Mouse (Mus musculus): ENCODE measurements at regions not wholly inside any gene's neighbourhood (a gene's known extent, or its start where the extent isn't known, plus 50 kb on each side); places are given as distances from the start of the nearest gene placed in this dataset.

DNA sequence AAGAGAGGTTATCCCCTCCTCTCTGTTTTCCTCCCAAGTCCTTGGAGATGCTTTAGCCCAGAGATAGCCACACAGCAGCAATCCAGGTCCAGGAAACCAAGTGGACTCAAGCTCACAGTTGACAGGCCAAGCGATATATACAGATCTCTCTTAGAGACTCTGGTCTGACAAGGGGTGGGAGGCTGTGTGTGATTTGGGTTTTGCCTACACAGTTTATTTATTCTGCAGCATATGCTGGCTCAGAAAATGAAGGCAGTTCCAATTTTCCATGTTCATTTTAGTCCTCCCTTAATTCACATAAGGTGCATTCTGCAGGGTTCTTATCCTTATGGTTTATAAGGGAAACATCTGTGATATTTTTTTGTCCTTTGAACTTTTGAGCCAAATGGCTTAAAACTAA is 595.0 kb upstream of the Apob start:
- TF ChIP-seq CTCF (IDR thresholded peaks at IDR 0.05; ENCODE audit: low read depth): no peak

DNA sequence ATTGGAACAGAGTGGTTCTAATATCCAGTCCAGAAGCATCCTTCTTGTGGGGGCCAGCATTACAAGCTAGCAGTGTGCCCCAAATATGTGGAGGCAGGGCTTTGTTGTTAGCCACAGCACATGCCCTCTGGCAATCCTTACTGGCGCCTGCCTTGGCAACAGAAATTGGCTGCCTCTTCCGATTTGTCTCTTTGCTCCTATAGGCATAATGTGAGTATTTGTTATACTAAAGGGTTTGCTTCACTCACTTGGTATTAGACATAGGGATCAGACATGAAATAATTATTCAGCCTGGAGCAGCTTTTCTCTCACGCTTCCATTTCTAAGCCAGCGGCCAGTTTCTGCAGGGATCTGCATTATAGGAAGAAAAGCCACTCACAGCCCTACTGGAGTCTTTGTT is 573.6 kb upstream of the Apob start:
- H3K4me3 ChIP-seq (replicated peaks; ENCODE audit: low read depth, low read length): no peak overlapping the region
- H3K9me3 ChIP-seq (replicated peaks; ENCODE audit: low read length): no peaks in the 10 kb centered on the region
- H3K27me3 ChIP-seq (ENCODE audit: insufficient read depth, low read length): no peaks in the 10 kb centered on the region
- 88% methylated on average over 4 of the region's 4 CpGs for WGBS
- ATAC-seq (replicated peaks; ENCODE audit: low FRiP score, low read depth): no peak
- H3K27ac ChIP-seq: no peak overlapping the region
- no peaks in the 10 kb centered on the region for H3K36me3 ChIP-seq (ENCODE audit: insufficient read depth, low read length)
- H3K4me2 ChIP-seq (ENCODE audit: low read length): no peak overlapping the region
- no peak for TF ChIP-seq CTCF (IDR thresholded peaks at IDR 0.05; ENCODE audit: low read depth)
- no peak overlapping the region for H3K9ac ChIP-seq (ENCODE audit: low read depth, low read length)
- H3K4me1 ChIP-seq (replicated peaks; ENCODE audit: insufficient read depth, low read length): no peaks in the 10 kb centered on the region
- DNase-seq (ENCODE audit: low spot score): no peak

More for the DNA sequence above, 595.0 kb upstream of the Apob start:
- Histone ChIP-seq H3K9ac (ENCODE audit: low read depth, low read length) (no peak overlapping the region), H3K4me1 (replicated peaks; ENCODE audit: insufficient read depth, low read length) (no peaks in the 10 kb centered on the region), H3K36me3 (ENCODE audit: insufficient read depth, low read length) (no peaks in the 10 kb centered on the region), H3K27me3 (ENCODE audit: insufficient read depth, low read length) (no peaks in the 10 kb centered on the region), H3K9me3 (replicated peaks; ENCODE audit: low read length) (no peaks in the 10 kb centered on the region), H3K4me3 (replicated peaks; ENCODE audit: low read depth, low read length) (no peak overlapping the region), H3K27ac (no peak overlapping the region), H3K4me2 (ENCODE audit: low read length) (no peak overlapping the region)
- DNase-seq (ENCODE audit: low spot score): no peak
- WGBS: 78% methylated on average over 1 of the region's 1 CpGs
- ATAC-seq (replicated peaks; ENCODE audit: low FRiP score, low read depth): no peak

DNA sequence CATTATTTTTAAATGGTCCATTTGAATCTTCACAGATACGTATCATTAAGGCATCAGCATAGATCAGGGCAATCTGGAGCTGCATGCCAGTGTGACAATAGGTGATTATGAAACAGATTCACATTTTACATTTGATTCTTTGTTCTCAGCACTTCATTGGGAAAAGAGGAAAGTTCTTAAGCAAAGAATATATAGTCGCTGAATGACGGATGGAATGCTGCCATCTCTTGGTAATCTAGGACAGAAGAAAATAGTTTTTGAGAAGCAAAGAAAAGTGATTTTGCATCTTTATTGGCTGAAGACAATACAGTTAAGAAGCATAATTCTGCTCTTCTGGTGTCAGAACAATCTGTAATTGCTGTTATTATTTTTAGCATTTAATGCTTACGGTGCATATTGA is 565.6 kb upstream of the Apob start:
- no peaks in the 10 kb centered on the region for H3K4me1 ChIP-seq (replicated peaks; ENCODE audit: insufficient read depth, low read length)
- DNase-seq (ENCODE audit: low spot score): no peak
- TF ChIP-seq CTCF (IDR thresholded peaks at IDR 0.05; ENCODE audit: low read depth): no peak
- H3K9me3 ChIP-seq (replicated peaks; ENCODE audit: low read length): no peaks in the 10 kb centered on the region
- H3K4me3 ChIP-seq (replicated peaks; ENCODE audit: low read depth, low read length): no peak overlapping the region
- no peak overlapping the region for H3K27ac ChIP-seq
- no peak for ATAC-seq (replicated peaks; ENCODE audit: low FRiP score, low read depth)
- H3K9ac ChIP-seq (ENCODE audit: low read depth, low read length): no peak overlapping the region
- 90% methylated on average over 4 of the region's 4 CpGs for WGBS
- no peaks in the 10 kb centered on the region for H3K36me3 ChIP-seq (ENCODE audit: insufficient read depth, low read length)
- H3K4me2 ChIP-seq (ENCODE audit: low read length): no peak overlapping the region
- H3K27me3 ChIP-seq (ENCODE audit: insufficient read depth, low read length): no peaks in the 10 kb centered on the region

DNA sequence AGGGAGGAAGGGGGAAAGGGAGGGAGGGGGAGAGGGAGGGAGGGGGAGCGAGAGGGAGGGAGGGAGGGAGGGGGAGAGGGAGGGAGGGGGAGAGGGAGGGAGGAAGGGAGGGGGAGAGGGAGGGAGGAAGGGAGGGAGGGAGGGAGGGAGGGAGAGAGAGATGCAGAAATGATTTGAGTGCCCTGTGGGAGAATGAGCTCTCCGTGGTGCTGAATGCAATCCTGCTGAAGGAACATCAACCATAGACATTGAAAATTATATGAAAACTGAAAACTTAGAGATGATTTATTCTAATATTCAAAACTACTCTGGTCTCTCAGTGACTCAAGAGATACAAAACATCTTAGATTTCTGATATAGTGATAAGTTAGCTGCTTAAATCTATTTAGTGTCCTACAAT is 557.2 kb upstream of the Apob start:
- WGBS: 38% methylated on average over 1 of the region's 2 CpGs

DNA sequence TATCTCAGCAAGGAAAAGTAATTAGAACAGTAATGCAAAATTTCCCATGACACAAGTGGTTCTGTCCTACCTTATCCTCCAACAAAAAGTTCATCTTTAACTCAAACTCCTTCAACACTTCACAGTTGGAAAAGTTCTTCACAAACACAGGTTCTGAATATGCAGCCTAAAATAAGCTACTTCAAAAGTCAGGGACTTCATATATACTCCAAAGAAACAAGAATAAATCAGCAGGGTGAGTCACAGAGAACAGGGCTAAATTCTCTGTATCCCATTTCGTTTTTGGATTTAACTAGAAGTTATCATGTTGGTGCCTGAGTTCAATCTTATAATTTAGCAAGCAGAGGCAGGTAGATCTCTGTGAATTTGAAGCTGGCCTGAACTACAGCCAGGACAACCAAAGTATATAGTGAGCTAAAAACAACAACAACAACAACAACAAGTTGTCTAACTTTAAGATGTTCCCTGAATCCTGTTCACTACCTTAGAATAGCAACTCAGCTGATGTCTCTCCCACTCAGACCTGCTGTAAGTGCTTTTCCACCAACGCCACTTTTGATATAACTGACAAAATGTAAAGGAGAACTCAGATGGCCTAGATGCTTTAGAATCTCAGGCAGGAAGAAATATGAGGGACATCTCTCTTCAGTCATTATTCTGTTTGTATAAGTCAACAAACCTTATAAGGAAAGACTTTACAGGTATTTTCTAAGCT is 555.5 kb upstream of the Apob start:
- no peak overlapping the region for H3K9ac ChIP-seq (ENCODE audit: low read depth, low read length)
- H3K4me3 ChIP-seq (replicated peaks; ENCODE audit: low read depth, low read length): no peak overlapping the region
- TF ChIP-seq CTCF (IDR thresholded peaks at IDR 0.05; ENCODE audit: low read depth): no peak
- H3K4me2 ChIP-seq (ENCODE audit: low read length): no peak overlapping the region
- no peak for ATAC-seq (replicated peaks; ENCODE audit: low FRiP score, low read depth)
- DNase-seq (ENCODE audit: low spot score): no peak
- H3K27ac ChIP-seq: no peak overlapping the region
- H3K9me3 ChIP-seq (replicated peaks; ENCODE audit: low read length): no peaks in the 10 kb centered on the region
- no peaks in the 10 kb centered on the region for H3K4me1 ChIP-seq (replicated peaks; ENCODE audit: insufficient read depth, low read length)
- no peaks in the 10 kb centered on the region for H3K27me3 ChIP-seq (ENCODE audit: insufficient read depth, low read length)
- H3K36me3 ChIP-seq (ENCODE audit: insufficient read depth, low read length): no peaks in the 10 kb centered on the region
- 44% methylated on average over 2 of the region's 2 CpGs for WGBS

More for the DNA sequence above, 557.2 kb upstream of the Apob start:
- ATAC-seq (replicated peaks; ENCODE audit: low FRiP score, low read depth): no peak
- Histone ChIP-seq H3K27me3 (ENCODE audit: insufficient read depth, low read length) (no peaks in the 10 kb centered on the region), H3K36me3 (ENCODE audit: insufficient read depth, low read length) (no peaks in the 10 kb centered on the region), H3K4me2 (ENCODE audit: low read length) (no peak overlapping the region), H3K4me3 (replicated peaks; ENCODE audit: low read depth, low read length) (no peak overlapping the region), H3K27ac (no peak overlapping the region), H3K9ac (ENCODE audit: low read depth, low read length) (no peak overlapping the region), H3K4me1 (replicated peaks; ENCODE audit: insufficient read depth, low read length) (no peaks in the 10 kb centered on the region), H3K9me3 (replicated peaks; ENCODE audit: low read length) (no peaks in the 10 kb centered on the region)
- no peak for TF ChIP-seq CTCF (IDR thresholded peaks at IDR 0.05; ENCODE audit: low read depth)
- peak; percentile 57 for DNase-seq (ENCODE audit: low spot score)

DNA sequence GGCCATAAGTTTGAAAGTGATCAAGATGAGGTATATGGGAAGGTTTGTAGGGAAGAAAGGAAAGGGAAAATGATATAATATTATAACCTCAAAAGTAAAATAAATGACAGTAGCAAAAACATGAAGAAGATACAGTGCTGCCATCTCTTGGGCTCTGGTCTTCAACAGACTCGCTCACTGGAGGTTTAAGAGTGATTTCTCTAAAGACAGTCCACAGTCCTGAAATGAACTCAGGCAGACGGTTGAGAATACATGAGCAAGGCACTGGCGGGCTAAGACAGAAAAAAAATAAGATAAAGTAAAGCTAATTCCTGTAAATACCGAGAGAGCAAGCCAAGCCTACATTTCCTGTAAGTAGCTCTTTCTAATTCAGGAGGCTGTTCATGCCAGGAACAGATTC is 546.5 kb upstream of the Apob start:
- no peaks in the 10 kb centered on the region for H3K36me3 ChIP-seq (ENCODE audit: insufficient read depth, low read length)
- ATAC-seq (replicated peaks; ENCODE audit: low FRiP score, low read depth) (no peak), DNase-seq (ENCODE audit: low spot score) (no peak)
- H3K27ac ChIP-seq: no peak overlapping the region
- WGBS: 67% methylated on average over 4 of the region's 4 CpGs
- no peak overlapping the region for H3K4me3 ChIP-seq (replicated peaks; ENCODE audit: low read depth, low read length)
- H3K9me3 ChIP-seq (replicated peaks; ENCODE audit: low read length): no peaks in the 10 kb centered on the region
- no peak overlapping the region for H3K9ac ChIP-seq (ENCODE audit: low read depth, low read length)
- no peaks in the 10 kb centered on the region for H3K4me1 ChIP-seq (replicated peaks; ENCODE audit: insufficient read depth, low read length)
- TF ChIP-seq CTCF (IDR thresholded peaks at IDR 0.05; ENCODE audit: low read depth): no peak
- H3K27me3 ChIP-seq (ENCODE audit: insufficient read depth, low read length): no peaks in the 10 kb centered on the region
- no peak overlapping the region for H3K4me2 ChIP-seq (ENCODE audit: low read length)

DNA sequence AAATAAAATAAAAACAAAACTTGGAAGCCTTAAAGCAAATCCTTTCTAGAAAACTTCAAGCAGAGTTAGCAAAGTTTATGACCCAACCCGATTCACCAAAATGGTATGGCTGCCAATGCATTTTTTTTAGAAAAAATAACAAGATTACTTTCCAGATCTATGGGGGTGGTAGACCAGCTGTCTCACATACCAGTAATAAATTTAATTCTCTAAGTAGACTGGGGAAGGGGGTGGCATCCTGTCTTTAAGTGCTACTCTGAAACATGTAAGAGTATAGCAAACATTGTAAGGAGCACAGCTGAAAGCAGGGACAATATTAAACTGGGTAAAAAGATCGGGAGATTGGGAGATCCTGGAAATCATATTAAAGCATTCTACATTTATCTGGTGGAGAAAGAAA is 532.2 kb upstream of the Apob start:
- no peak overlapping the region for H3K27ac ChIP-seq
- no peaks in the 10 kb centered on the region for H3K27me3 ChIP-seq (ENCODE audit: insufficient read depth, low read length)
- WGBS: 59% methylated on average over 2 of the region's 2 CpGs
- H3K4me2 ChIP-seq (ENCODE audit: low read length): no peak overlapping the region
- H3K9me3 ChIP-seq (replicated peaks; ENCODE audit: low read length): no peaks in the 10 kb centered on the region
- ATAC-seq (replicated peaks; ENCODE audit: low FRiP score, low read depth): no peak
- no peaks in the 10 kb centered on the region for H3K36me3 ChIP-seq (ENCODE audit: insufficient read depth, low read length)
- H3K4me3 ChIP-seq (replicated peaks; ENCODE audit: low read depth, low read length): no peak overlapping the region
- no peaks in the 10 kb centered on the region for H3K4me1 ChIP-seq (replicated peaks; ENCODE audit: insufficient read depth, low read length)
- TF ChIP-seq CTCF (IDR thresholded peaks at IDR 0.05; ENCODE audit: low read depth): no peak
- H3K9ac ChIP-seq (ENCODE audit: low read depth, low read length): no peak overlapping the region
- DNase-seq (ENCODE audit: low spot score): no peak
